Mouse (Mus musculus) liver, postnatal 0 days (tissue): ENCODE measurements around the gene Rusc1.

Source experiments
- CTCF ChIP-seq: sonication (generic); IDR thresholded peaks from 2 replicates; pipeline ENCODE4 v1.5.1; 2016; ENCODE audit warnings: antibody characterized with exemption, low read depth
- EP300 ChIP-seq: IDR thresholded peaks from 2 replicates; pipeline ENCODE4 v1.6.1; 2016; ENCODE audit warnings: antibody characterized with exemption, low read depth, mild to moderate bottlenecking

GRCm38 (mm10) chr3:89123313-89123712 lies 30.2 kb upstream of the Rusc1 start:
- TF ChIP-seq CTCF (no peak), EP300 (no peak)
